Mouse (Mus musculus) MEL (cell line): Measurements from ENCODE around the gene Adgrv1. TPM values are rescaled to one million over a fixed set of nuclear protein-coding genes. Genes with fewer than 3 reads are reported as not detected.

ENCODE experiments used
- DNase-seq: peaks from one replicate; pipeline ENCODE4 v3.0.0; 2011; ENCODE audit warnings: low read depth, low spot score
- H3K27ac ChIP-seq: 2 replicates; pipeline ENCODE4 v1.5.1; 2012; ENCODE audit warnings: low read depth, mild to moderate bottlenecking, control low read depth, low read length, moderate library complexity; ENCODE audit not compliant: control insufficient read depth
- H3K27me3 ChIP-seq, 2 experiments: fragments of 150-350 bp in 1 of 2; sonication (generic) in 1 of 2; 2 replicates each; pipeline ENCODE4 v1.6.1; 2012; ENCODE audit warnings: low read length in 2 of 2, mild to moderate bottlenecking in 2 of 2, improper control_type of control experiment in 1 of 2, moderate library complexity in 1 of 2; ENCODE audit not compliant: insufficient read depth in 2 of 2, control insufficient read depth in 1 of 2
- H3K36me3 ChIP-seq, 2 experiments: 2 replicates each; pipeline ENCODE4 v1.6.1; 2012 to 2014; ENCODE audit warnings: low read length in 2 of 2, improper control_type of control experiment in 1 of 2, inconsistent platforms in 1 of 2, mild to moderate bottlenecking in 1 of 2; ENCODE audit not compliant: insufficient read depth in 2 of 2, control insufficient read depth in 1 of 2
- H3K4me1 ChIP-seq, 2 experiments: fragments of 150-350 bp in 1 of 2; sonication (generic) in 1 of 2; 2 replicates each; pipeline ENCODE4 v1.6.1; 2012; ENCODE audit warnings: low read length in 2 of 2, improper control_type of control experiment in 1 of 2, mild to moderate bottlenecking in 1 of 2; ENCODE audit not compliant: insufficient read depth in 2 of 2, control insufficient read depth in 1 of 2
- H3K4me3 ChIP-seq, 2 experiments: fragments of 150-350 bp in 1 of 2; sonication (generic) in 1 of 2; 2 replicates each; pipeline ENCODE4 v1.5.1; 2012; ENCODE audit warnings: low read depth in 2 of 2, low read length in 2 of 2, mild to moderate bottlenecking in 2 of 2, moderate library complexity in 2 of 2, control low read depth in 1 of 2, improper control_type of control experiment in 1 of 2; ENCODE audit not compliant: control insufficient read depth in 1 of 2, insufficient read depth in 1 of 2
- H3K79me2 ChIP-seq: 2 replicates; pipeline ENCODE4 v1.6.1; 2012; ENCODE audit warnings: mild to moderate bottlenecking, low read length, moderate library complexity; ENCODE audit not compliant: control insufficient read depth, poor library complexity, insufficient read depth
- H3K9ac ChIP-seq: 2 replicates; pipeline ENCODE4 v1.6.1; 2012; ENCODE audit warnings: low read depth, mild to moderate bottlenecking, control low read depth, low read length, moderate library complexity; ENCODE audit not compliant: control insufficient read depth, poor library complexity, severe bottlenecking
- H3K9me3 ChIP-seq: fragments of 150-350 bp; sonication (generic); replicated peaks from 2 replicates; pipeline ENCODE4 v1.6.1; 2012; ENCODE audit warnings: mild to moderate bottlenecking, low read length, improper control_type of control experiment, moderate library complexity; ENCODE audit not compliant: insufficient read depth
- CTCF ChIP-seq, 3 experiments: IDR thresholded peaks in 2 of 3; conservative IDR thresholded peaks in 1 of 3; 2 replicates each; pipeline ENCODE4 v1.5.1; 2011 to 2012; ENCODE audit warnings: low read length in 3 of 3, low read depth in 2 of 3, mild to moderate bottlenecking in 2 of 3, improper control_type of control experiment in 1 of 3, inconsistent platforms in 1 of 3, mixed read lengths in 1 of 3, moderate library complexity in 1 of 3; ENCODE audit not compliant: control insufficient read depth in 1 of 3, insufficient read depth in 1 of 3, poor library complexity in 1 of 3, severe bottlenecking in 1 of 3
- E2F4 ChIP-seq: IDR thresholded peaks from 2 replicates; pipeline ENCODE4 v1.6.1; 2011; ENCODE audit warnings: low read depth, low read length, improper control_type of control experiment, borderline replicate concordance
- EP300 ChIP-seq, 2 experiments: IDR thresholded peaks; 2 replicates each; pipeline ENCODE4 v1.6.1; 2011; ENCODE audit warnings: improper control_type of control experiment in 2 of 2, low read length in 2 of 2, low read depth in 1 of 2, mild to moderate bottlenecking in 1 of 2
- ETS1 ChIP-seq: IDR thresholded peaks from 2 replicates; pipeline ENCODE4 v1.6.1; 2012; ENCODE audit warnings: low read depth, mild to moderate bottlenecking, inconsistent platforms, low read length, improper control_type of control experiment, moderate library complexity
- GABPA ChIP-seq: IDR thresholded peaks from 2 replicates; pipeline ENCODE4 v1.6.1; 2012; ENCODE audit warnings: low read depth, mild to moderate bottlenecking, inconsistent platforms, low read length, improper control_type of control experiment, moderate library complexity
- KAT2A ChIP-seq: conservative IDR thresholded peaks from 2 replicates; pipeline ENCODE4 v1.6.1; 2012; ENCODE audit warnings: low read depth, low read length, improper control_type of control experiment, inconsistent platforms
- MAFK ChIP-seq: IDR thresholded peaks from 2 replicates; pipeline ENCODE4 v1.6.1; 2011; ENCODE audit warnings: low read depth, mild to moderate bottlenecking, low read length, improper control_type of control experiment, borderline replicate concordance
- MAZ ChIP-seq: IDR thresholded peaks from 2 replicates; pipeline ENCODE4 v1.6.1; 2012; ENCODE audit warnings: low read depth, mild to moderate bottlenecking, inconsistent platforms, low read length, improper control_type of control experiment
- MEF2A ChIP-seq: IDR thresholded peaks from 2 replicates; pipeline ENCODE4 v1.6.1; 2014; ENCODE audit warnings: low read depth, mild to moderate bottlenecking, inconsistent platforms, low read length, improper control_type of control experiment; ENCODE audit not compliant: poor library complexity, insufficient replicate concordance, severe bottlenecking; ENCODE audit errors: extremely low read depth
- MYB ChIP-seq: IDR thresholded peaks from 2 replicates; pipeline ENCODE4 v1.6.1; 2011; ENCODE audit warnings: mild to moderate bottlenecking, low read depth, low read length, improper control_type of control experiment
- NELFE ChIP-seq: IDR thresholded peaks from 2 replicates; pipeline ENCODE4 v1.6.1; 2011; ENCODE audit warnings: low read depth, low read length, improper control_type of control experiment
- POLR2A ChIP-seq, 2 experiments: IDR thresholded peaks; 2 replicates each; pipeline ENCODE4 v1.6.1; 2011 to 2012; ENCODE audit warnings: low read length in 2 of 2, mild to moderate bottlenecking in 2 of 2, control low read depth in 1 of 2, improper control_type of control experiment in 1 of 2, low read depth in 1 of 2, moderate library complexity in 1 of 2; ENCODE audit not compliant: control insufficient read depth in 1 of 2, insufficient read depth in 1 of 2, poor library complexity in 1 of 2
- POLR2AphosphoS2 ChIP-seq: IDR thresholded peaks from 2 replicates; pipeline ENCODE4 v1.6.1; 2011; ENCODE audit warnings: low read length, improper control_type of control experiment
- RAD21 ChIP-seq: IDR thresholded peaks from 2 replicates; pipeline ENCODE4 v1.6.1; 2011; ENCODE audit warnings: mild to moderate bottlenecking, low read depth, low read length, improper control_type of control experiment
- SIN3A ChIP-seq: IDR thresholded peaks from 2 replicates; pipeline ENCODE4 v1.6.1; 2012; ENCODE audit warnings: low read length, improper control_type of control experiment, inconsistent platforms
- SMC3 ChIP-seq: IDR thresholded peaks from 2 replicates; pipeline ENCODE4 v1.6.1; 2011; ENCODE audit warnings: low read depth, low read length, improper control_type of control experiment
- TAL1 ChIP-seq: IDR thresholded peaks from 2 replicates; pipeline ENCODE4 v1.6.1; 2012; ENCODE audit warnings: mild to moderate bottlenecking, inconsistent platforms, low read length, moderate library complexity, mixed read lengths
- TBP ChIP-seq: IDR thresholded peaks from 2 replicates; pipeline ENCODE4 v1.8.0; 2011; ENCODE audit warnings: low read depth, low read length, improper control_type of control experiment
- TCF12 ChIP-seq: IDR thresholded peaks from 2 replicates; pipeline ENCODE4 v1.6.1; 2014; ENCODE audit warnings: low read depth, mild to moderate bottlenecking, inconsistent platforms, low read length, improper control_type of control experiment, moderate library complexity
- UBTF ChIP-seq: IDR thresholded peaks from 2 replicates; pipeline ENCODE4 v1.6.1; 2012; ENCODE audit warnings: low read depth, mild to moderate bottlenecking, inconsistent platforms, low read length, improper control_type of control experiment, moderate library complexity, borderline replicate concordance; ENCODE audit not compliant: insufficient read depth
- USF1 ChIP-seq: IDR thresholded peaks from 2 replicates; pipeline ENCODE4 v1.6.1; 2014; ENCODE audit warnings: low read depth, mild to moderate bottlenecking, inconsistent platforms, low read length, improper control_type of control experiment, moderate library complexity
- ZC3H11A ChIP-seq: IDR thresholded peaks from 2 replicates; pipeline ENCODE4 v1.6.1; 2012; ENCODE audit warnings: low read depth, mild to moderate bottlenecking, inconsistent platforms, low read length, improper control_type of control experiment
- polyA plus RNA-seq, 2 experiments: library from polyadenylated mRNA; stranded (reverse) in 1 of 2; unstranded in 1 of 2; fragments of >175 nt in 1 of 2; fragments of >200 nt in 1 of 2; gene quantifications; 2 replicates each; pipeline versions ENCODE4 v1.2.1 to v1.2.4; 2012; ENCODE audit warnings: low replicate concordance in 2 of 2, low read depth in 1 of 2; ENCODE audit not compliant: insufficient read length in 2 of 2, insufficient read depth in 1 of 2, missing spikeins in 1 of 2
- total RNA-seq: library from RNA; depleted of rRNA; stranded (reverse); fragments of 300-350 nt; gene quantifications from 2 replicates; pipeline ENCODE4 v1.2.3, GENCODE M21; 2012

Gene Adgrv1
- total and polyA plus RNA-seq, 3 experiments, result 5.6 to 5.8 TPM; not detected in 1

DNA sequence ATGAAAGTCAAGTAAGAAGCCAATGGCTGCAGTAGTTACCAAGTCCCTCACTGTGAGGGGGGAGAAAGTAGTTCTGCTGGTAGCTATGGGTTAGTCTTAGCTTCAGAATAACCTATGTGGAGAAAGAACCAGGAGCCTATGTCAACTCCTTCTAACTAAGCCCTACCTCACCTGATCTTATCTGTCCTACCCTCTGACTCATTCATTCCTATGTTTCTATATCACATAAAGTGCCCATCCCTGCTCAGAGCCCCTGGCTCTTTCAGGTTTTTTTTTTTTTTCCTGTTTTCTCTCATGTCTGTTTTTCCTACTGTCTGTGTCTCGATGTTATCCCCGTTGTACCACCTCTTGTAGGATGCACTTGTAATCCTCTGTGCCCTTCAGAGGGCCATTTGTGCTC lies 536.5 kb downstream of the Adgrv1 start:
- Histone ChIP-seq H3K27me3 (no peaks in the 10 kb centered on the region), H3K27ac (no peak overlapping the region), H3K9me3 (no peaks in the 10 kb centered on the region), H3K4me3 (no peak overlapping the region), H3K9ac (no peak overlapping the region), H3K36me3 (no peaks in the 10 kb centered on the region), H3K79me2 (no peaks in the 10 kb centered on the region), H3K4me1 (no peaks in the 10 kb centered on the region)
- no peak for DNase-seq
- no peak for TF ChIP-seq RAD21
- TF ChIP-seq MYB, result no peak
- TF ChIP-seq POLR2A (IDR thresholded peaks at IDR 0.05; ENCODE audit: control insufficient read depth in 1 of 2, insufficient read depth in 1 of 2, low read depth in 1 of 2, low read length in 2 of 2, poor library complexity in 1 of 2), result no peak
- no peak for TF ChIP-seq POLR2AphosphoS2
- no peak for TF ChIP-seq NELFE
- TF ChIP-seq ZC3H11A, result no peak
- TF ChIP-seq EP300 (IDR thresholded peaks at IDR 0.05; ENCODE audit: low read depth in 1 of 2, low read length in 2 of 2), result no peak
- no peak for TF ChIP-seq ETS1
- TF ChIP-seq SMC3, result no peak
- TF ChIP-seq GABPA, result no peak
- no peak for TF ChIP-seq KAT2A
- no peak for TF ChIP-seq CTCF (IDR thresholded peaks at IDR 0.05 in 2 of 3, conservative IDR thresholded peaks at IDR 0.05 in 1 of 3; ENCODE audit: control insufficient read depth in 1 of 3, insufficient read depth in 1 of 3, low read depth in 2 of 3, low read length in 3 of 3, poor library complexity in 1 of 3, severe bottlenecking in 1 of 3)

DNA sequence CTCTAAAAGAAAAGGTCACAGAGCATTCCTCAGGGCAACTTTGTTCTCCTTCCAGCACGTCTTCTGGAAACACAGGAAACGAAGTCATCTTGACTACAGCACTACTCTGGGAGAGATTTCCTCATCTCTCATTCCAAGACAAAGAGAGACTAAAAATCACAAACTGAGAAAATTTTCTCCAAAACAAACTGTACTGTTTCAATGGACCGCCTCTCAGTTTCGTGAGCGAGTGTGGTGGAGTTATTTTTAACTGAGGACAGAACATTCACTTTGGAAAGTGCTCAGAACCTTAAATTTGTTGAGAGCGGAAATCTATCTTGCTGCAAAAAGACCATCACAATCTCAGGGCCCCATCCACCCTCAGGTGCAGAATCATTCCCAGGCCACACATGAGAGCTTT lies 538.4 kb downstream of the Adgrv1 start:
- no peak overlapping the region for H3K9ac ChIP-seq
- H3K27me3 ChIP-seq, result no peaks in the 10 kb centered on the region
- no peak overlapping the region for H3K4me3 ChIP-seq
- no peaks in the 10 kb centered on the region for H3K9me3 ChIP-seq
- H3K4me1 ChIP-seq, result no peaks in the 10 kb centered on the region
- no peak for DNase-seq
- H3K36me3 ChIP-seq, result no peaks in the 10 kb centered on the region
- no peak overlapping the region for H3K27ac ChIP-seq
- H3K79me2 ChIP-seq, result no peaks in the 10 kb centered on the region
- TF ChIP-seq TCF12 (no peak), MYB (no peak)

DNA sequence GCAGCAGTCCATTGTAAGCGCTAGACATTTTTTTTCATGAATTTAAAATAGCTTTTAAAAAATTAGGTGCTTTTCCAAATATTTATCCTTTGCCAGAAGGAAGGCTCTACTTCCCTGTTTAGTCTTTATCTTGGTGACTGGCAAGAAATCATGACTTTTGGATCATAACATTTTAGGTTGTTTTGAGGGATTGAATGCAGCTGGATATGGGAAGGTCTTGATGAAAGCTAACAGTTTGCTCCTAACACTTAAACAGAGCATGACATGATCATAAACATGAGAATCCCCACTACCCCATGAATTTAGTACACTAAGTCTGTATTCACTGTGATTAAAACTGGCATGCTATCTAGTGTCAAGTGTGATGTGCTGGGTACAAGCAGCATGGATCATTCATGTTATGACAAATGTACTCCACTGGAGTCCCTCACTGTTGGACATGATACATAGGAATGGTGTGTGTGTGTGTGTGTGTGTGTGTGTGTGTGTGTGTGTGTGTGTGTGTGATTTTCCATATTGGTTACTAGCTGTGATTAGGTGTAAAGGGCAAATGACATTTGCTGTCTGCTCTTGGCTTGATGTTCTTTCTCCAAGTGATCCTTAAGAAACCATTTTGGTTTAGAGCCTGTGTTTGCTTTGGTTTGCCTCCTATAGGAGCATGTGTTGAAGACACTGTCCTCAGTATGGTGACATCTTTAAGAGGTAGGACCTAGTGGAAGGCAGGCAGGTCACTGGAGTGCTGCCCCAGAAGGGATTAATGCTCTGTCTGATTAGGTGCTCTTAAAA lies 542.7 kb downstream of the Adgrv1 start:
- Histone ChIP-seq H3K27ac (no peak overlapping the region), H3K9ac (no peak overlapping the region), H3K36me3 (no peaks in the 10 kb centered on the region), H3K27me3 (no peaks in the 10 kb centered on the region), H3K4me1 (no peaks in the 10 kb centered on the region), H3K4me3 (no peak overlapping the region), H3K9me3 (no peaks in the 10 kb centered on the region), H3K79me2 (no peaks in the 10 kb centered on the region)
- no peak for DNase-seq
- TF ChIP-seq USF1 (no peak), TAL1 (no peak), UBTF (no peak), POLR2AphosphoS2 (no peak), RAD21 (no peak), KAT2A (no peak), POLR2A (IDR thresholded peaks at IDR 0.05; ENCODE audit: control insufficient read depth in 1 of 2, insufficient read depth in 1 of 2, low read depth in 1 of 2, low read length in 2 of 2, poor library complexity in 1 of 2) (no peak), MAZ (no peak), MYB (no peak), E2F4 (no peak), SIN3A (no peak), GABPA (no peak), MAFK (no peak), MEF2A (no peak), TBP (no peak), ZC3H11A (no peak)
